Mouse (Mus musculus) adipocyte (in vitro differentiated cells): ENCODE measurements around the gene Wdr72.
A peak's percentile ranks its signal among the peaks of the same experiment; 100 is the strongest.

ENCODE experiments used
- DNase-seq: peaks from one replicate; pipeline ENCODE4 v3.0.0-alpha.2; 2016; ENCODE audit warnings: low spot score

Wdr72 gene

DNA sequence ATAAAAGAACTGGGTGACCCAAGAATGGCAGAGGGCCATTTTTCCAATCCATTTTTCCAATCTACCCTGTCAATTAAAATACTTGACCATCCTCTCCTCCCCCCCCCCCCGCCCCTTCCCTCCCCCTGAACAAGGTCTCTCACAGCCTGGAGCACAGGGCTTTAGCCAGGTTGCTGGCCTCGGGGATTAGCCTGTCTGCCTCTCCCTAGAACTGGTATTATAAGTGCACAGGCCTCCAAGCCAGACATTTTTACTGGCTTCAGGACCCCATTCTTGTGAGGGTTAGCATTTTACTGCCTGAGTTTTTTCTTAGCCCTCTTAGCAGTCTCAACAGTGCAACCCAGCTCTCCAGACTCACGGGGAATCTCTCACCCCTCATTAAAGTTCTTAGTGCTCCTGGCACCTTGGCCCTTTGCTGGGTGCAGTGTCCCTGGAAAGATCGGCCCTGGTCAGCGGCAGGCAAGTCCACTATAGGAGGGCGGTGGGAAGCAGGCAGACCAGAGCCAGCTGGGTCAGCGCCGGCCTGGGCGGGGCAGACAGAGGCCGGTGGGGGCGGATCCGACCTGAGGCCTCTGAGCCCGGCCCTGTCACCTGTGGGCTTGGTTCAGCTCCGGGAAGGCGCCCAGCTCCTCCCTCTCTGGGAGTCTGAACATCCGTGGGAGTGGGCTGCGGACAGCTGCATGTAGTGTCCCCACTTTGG lies at the start of gene Wdr72:
TSS of gene Wdr72 (plus strand) at position 596 of the 700 bp plus-strand sequence.
- DNase-seq, result no peak

GRCm38 (mm10) chr9:74066278-74066677 lies 43.9 kb upstream of the Wdr72 start:
- DNase-seq, result no peak

GRCm38 (mm10) chr9:74066766-74067165 lies 43.4 kb upstream of the Wdr72 start:
- no peak for DNase-seq

DNA sequence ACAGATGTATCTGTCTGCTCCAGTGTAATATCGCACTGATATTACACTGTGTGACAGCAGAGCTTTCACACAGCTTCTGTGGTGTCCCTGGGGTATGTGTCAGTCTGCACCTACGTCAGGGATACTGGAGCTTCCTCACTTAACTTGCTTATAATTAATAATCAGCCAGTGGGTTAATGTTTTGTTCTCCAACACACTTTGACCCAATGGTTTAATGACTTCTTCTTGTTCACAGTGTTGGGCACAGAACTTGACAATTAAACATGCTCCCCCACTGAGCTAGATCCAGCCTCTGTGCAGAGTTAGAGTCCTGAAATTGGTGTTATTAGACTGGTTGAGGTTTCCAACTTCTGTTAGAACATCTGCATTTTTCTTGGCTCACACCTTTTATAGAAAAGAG lies 34.2 kb upstream of the Wdr72 start:
- DNase-seq, result no peak

DNA sequence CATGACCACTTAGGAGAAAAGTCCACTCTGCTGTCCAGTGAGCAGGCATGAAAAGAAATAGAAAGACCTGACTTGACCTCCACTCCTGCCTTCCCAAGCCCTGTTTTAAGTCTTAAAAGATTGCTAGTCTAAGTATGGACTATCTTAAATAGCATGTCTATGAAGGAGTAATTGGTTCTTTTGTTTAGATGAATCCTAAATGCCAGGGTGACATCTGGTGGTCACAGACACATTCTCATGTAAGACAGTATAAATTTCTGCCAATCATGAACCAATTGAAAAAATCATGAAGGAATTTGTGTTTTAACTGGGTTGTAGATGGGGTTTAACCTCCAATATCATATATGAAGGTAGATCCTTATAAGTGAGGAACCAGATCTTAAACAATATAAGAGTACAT lies 31.7 kb upstream of the Wdr72 start:
- no peak for DNase-seq

- DNase-seq, result peak; percentile 3
These were observed 29.9 kb upstream of the Wdr72 start for GRCm38 (mm10) chr9:74080241-74080640.

DNA sequence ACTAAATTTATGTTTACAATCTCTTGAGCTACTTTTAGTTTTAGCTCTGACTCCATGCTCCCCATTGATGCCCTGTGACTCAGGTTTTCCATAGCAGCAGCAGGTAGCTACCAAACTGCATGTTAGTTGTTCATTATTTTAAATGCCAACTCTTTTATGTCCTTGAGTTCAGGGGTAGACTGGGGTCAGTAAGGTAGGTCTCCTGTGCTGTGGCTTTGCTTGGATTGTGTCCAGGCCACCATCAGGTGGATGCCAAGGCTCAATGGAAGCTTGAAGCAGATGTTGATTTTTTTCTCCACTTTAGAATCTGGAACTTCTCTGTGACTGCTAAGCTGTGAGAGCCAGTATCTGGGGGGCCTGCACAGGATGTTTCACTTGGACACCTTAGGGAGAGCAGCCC lies 8.6 kb upstream of the Wdr72 start:
- DNase-seq, result no peak

GRCm38 (mm10) chr9:74102615-74103014 lies 7.5 kb upstream of the Wdr72 start:
- DNase-seq, result no peak

DNA sequence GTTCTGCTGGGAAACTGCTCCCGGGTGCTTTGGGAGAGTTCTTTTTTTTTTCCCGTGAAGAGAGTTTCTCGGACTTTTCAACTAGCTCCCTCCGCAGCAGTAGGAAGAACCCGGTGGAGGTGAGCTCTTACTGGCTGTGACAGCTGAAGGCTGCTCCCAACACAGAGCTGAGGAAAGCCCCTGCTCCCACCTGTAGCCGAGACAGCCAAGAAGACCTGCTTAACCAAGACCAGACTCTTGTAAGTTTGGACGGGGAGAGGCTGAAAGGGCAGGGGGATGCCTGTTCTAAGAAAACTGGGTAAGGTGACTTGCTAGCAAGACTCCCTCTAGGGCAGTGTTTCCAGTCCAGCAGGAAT lies 283 bp downstream of the Wdr72 start:
- DNase-seq, result no peak

GRCm38 (mm10) chr9:74112526-74112925 lies 2.4 kb downstream of the Wdr72 start:
- DNase-seq, result no peak

DNA sequence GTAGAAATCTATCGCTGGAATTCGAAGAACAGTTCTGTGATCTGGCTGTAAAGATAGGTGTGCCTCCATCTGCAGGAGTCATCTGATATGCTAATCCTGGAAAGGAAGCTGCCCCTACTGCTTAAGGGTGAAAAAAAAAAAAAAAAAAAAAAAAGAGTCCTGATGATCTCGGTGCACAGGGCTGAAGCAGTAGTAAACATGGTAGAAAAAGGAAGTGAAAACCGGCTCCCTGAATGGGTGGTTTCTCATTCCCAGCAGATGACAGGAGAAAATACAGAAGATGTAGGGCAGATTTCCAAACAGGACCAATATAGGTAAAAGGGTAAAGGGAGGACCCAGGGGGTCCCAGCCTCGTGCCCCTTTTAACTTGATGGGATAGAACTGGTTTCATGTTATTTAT lies 16.1 kb downstream of the Wdr72 start:
- DNase-seq, result no peak

- DNase-seq, result no peak
These were observed 23.9 kb downstream of the Wdr72 start for GRCm38 (mm10) chr9:74134010-74134409.

GRCm38 (mm10) chr9:74141864-74142263 lies 31.7 kb downstream of the Wdr72 start:
- peak; percentile 69 for DNase-seq

GRCm38 (mm10) chr9:74142705-74143104 lies 32.5 kb downstream of the Wdr72 start:
- no peak for DNase-seq

GRCm38 (mm10) chr9:74145203-74145602 lies 35.0 kb downstream of the Wdr72 start:
- DNase-seq, result no peak

DNA sequence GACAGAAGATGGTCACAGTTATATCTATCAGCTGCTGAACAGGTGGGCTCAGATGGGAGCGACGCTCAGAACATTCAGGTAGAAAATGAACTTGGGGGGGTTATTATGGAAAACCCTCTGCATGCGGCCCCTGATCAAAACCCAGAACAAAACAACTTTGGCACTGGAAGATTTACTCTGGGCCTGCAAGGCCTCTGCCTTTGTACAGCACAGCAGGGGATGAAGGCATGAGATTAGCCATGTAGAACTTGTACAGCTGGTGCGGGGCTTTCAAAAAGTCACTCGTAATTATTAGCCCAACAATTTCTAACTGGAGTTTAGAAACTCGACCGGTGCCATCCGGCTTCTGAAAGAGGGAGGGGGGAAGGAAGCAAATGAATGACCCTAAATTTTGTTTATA lies 38.1 kb downstream of the Wdr72 start:
- no peak for DNase-seq

DNA sequence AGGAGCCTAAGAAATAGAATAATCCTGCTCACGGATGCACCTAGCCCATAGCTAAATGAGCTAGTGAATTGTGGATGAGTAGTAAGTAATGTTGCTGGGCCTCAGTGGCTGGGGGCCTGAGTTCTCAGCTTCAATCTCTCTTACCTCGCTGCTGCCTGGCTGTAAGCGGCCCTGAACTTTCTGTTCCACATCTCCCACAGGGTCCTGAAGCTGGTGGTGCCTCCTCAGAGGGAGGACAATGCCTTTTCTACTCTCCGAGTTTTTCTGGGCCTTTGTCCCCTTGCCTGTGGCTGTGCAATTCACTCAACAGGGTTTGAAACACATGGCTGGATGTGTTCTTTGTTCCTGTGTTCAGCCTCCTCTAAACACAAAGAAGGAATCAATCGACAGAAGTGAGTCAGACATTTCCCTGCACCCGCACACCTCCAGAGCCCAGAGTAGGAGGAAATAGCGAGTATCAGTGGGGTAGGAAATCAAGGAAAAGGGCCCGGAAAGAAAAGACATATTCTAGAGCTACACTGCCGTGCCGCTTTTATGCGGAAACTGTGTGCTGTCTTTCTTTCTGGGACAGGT lies 50.3 kb downstream of the Wdr72 start:
- DNase-seq, result no peak

GRCm38 (mm10) chr9:74165697-74166096 lies 55.5 kb downstream of the Wdr72 start:
- no peak for DNase-seq

- no peak for DNase-seq
These were observed 59.7 kb downstream of the Wdr72 start for GRCm38 (mm10) chr9:74169904-74170303.

DNA sequence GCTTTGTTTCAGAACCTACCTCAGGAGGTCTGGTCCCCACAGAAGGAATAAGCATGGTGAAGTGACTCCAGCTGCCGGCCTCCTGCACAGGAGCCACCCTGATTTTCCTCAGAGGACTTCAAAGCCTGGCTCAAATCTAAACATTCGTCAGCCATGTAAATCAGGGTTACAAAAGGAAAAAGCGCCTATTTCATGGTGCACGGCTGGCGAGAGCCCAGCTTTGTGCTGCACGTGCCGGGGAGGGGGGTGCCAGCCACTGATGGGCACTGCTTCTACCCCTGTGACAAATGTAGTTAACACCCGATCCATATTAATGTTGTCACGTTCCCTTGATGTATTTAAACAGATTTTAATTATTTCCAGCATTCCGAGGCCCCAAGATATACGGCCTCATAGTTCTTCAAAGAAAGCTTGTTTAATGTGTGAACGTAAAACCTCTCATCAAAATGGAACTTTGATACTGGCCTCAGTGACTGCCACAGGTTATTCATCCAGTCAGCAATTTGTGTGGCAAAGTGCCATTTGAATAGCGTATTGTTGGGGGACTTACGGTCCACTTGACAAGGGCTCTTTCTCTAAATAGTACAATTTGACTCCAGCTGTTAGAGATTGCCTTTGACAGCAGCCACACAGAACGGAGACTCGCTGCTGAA lies 76.7 kb downstream of the Wdr72 start:
- DNase-seq, result no peak

GRCm38 (mm10) chr9:74187401-74188029 lies 77.4 kb downstream of the Wdr72 start:
- DNase-seq, result no peak

GRCm38 (mm10) chr9:74194898-74195297 lies 84.7 kb downstream of the Wdr72 start:
- no peak for DNase-seq

- DNase-seq, result no peak
These were observed 118.1 kb downstream of the Wdr72 start for GRCm38 (mm10) chr9:74228272-74228671.
